Mouse (Mus musculus) liver, embryonic 15.5 days (tissue): ENCODE data around the gene 5430419D17Rik. TPM values are rescaled to one million over a fixed set of nuclear protein-coding genes. Genes with fewer than 3 reads are reported as not detected.

Experiments used
- polyA plus RNA-seq: library from polyadenylated mRNA; unstranded; fragments of >200 nt; fragmentation: Nextera tagmentation; extraction: Ambion mirVana; gene quantifications from 2 replicates; pipeline ENCODE4 v1.2.1, GENCODE M21; 2015

Gene 5430419D17Rik
- polyA plus RNA-seq, 1 experiment from 2014 or later, result not detected

Other genes with a start within 250 kb of the 5430419D17Rik start
- gene Htra1, start 238.3 kb upstream of the 5430419D17Rik start, polyA plus RNA-seq, result 1.0 and 1.5 TPM in 2 replicates
- gene Dmbt1, start 142.3 kb upstream of the 5430419D17Rik start, polyA plus RNA-seq, result 0.22 and 0.47 TPM in 2 replicates
- gene 4933402N03Rik, start 28.1 kb upstream of the 5430419D17Rik start, polyA plus RNA-seq, result not detected in 2 replicates
- not detected in 2 replicates for gene Cuzd1, start 147.9 kb downstream of the 5430419D17Rik start, polyA plus RNA-seq
- gene Fam24b, start 155.1 kb downstream of the 5430419D17Rik start, polyA plus RNA-seq, result not detected in 2 replicates
- gene Fam24a, start 159.5 kb downstream of the 5430419D17Rik start, polyA plus RNA-seq, result not detected in 2 replicates
- gene 2310057M21Rik, start 188.4 kb downstream of the 5430419D17Rik start, polyA plus RNA-seq, result 7.2 and 8.6 TPM in 2 replicates
- 19.1 and 19.9 TPM in 2 replicates for gene Pstk, start 196.7 kb downstream of the 5430419D17Rik start, polyA plus RNA-seq
- 9.3 and 11.5 TPM in 2 replicates for gene Ikzf5, start 236.1 kb downstream of the 5430419D17Rik start, polyA plus RNA-seq
- 33.3 and 35.8 TPM in 2 replicates for gene Acadsb, start 236.2 kb downstream of the 5430419D17Rik start, polyA plus RNA-seq